Mouse (Mus musculus) megakaryocyte-erythroid progenitor cell, adult 5-6 weeks (primary cell): ENCODE measurements around the gene Tfcp2l1. TPM values are rescaled to one million over a fixed set of nuclear protein-coding genes. Genes with fewer than 3 reads are reported as not detected.

ENCODE experiments used
- ATAC-seq: replicated peaks from 2 replicates; pipeline ENCODE4 v1.8.0; 2016; ENCODE audit warnings: mild to moderate bottlenecking, inconsistent platforms; ENCODE audit not compliant: severe bottlenecking, poor library complexity, low FRiP score, low TSS enrichment
- total RNA-seq, 2 experiments: library from RNA; stranded (forward) in 1 of 2; stranded (reverse) in 1 of 2; fragments of 200-1000, 215-1000 nt in 1 of 2; fragments of >200 nt in 1 of 2; fragmentation: Nextera tagmentation in 1 of 2; gene quantifications; 2 replicates each; pipeline ENCODE4 v1.2.3; 2014 to 2017

Tfcp2l1 gene
- total RNA-seq, 2 experiments from 2014 or later = not detected

GRCm38 (mm10) chr1:118649933-118650770 lies 22.4 kb downstream of the Tfcp2l1 start:
- no peak for ATAC-seq

- ATAC-seq = no peak
Observed at GRCm38 (mm10) chr1:118650771-118651080, 23.0 kb downstream of the Tfcp2l1 start.

- no peak for ATAC-seq
Observed at GRCm38 (mm10) chr1:118658716-118659115, 31.0 kb downstream of the Tfcp2l1 start.

GRCm38 (mm10) chr1:118660880-118661465 lies 33.2 kb downstream of the Tfcp2l1 start:
- no peak for ATAC-seq

GRCm38 (mm10) chr1:118663062-118663461 lies 35.3 kb downstream of the Tfcp2l1 start:
- ATAC-seq = no peak

- ATAC-seq = no peak
Observed at GRCm38 (mm10) chr1:118667536-118667935, 39.8 kb downstream of the Tfcp2l1 start.

- ATAC-seq = no peak
Observed at GRCm38 (mm10) chr1:118672196-118672595, 44.5 kb downstream of the Tfcp2l1 start.

GRCm38 (mm10) chr1:118674176-118674575 lies 46.4 kb downstream of the Tfcp2l1 start:
- no peak for ATAC-seq

- no peak for ATAC-seq
Observed at GRCm38 (mm10) chr1:118681980-118682379, 54.2 kb downstream of the Tfcp2l1 start.

- ATAC-seq = no peak
Observed at GRCm38 (mm10) chr1:118683686-118684085, 55.9 kb downstream of the Tfcp2l1 start.

GRCm38 (mm10) chr1:118687726-118688125 lies 60.0 kb downstream of the Tfcp2l1 start:
- no peak for ATAC-seq

- no peak for ATAC-seq
Observed at GRCm38 (mm10) chr1:118689830-118690229, 62.1 kb downstream of the Tfcp2l1 start.

- no peak for ATAC-seq
Observed at GRCm38 (mm10) chr1:118694436-118694835, 66.7 kb downstream of the Tfcp2l1 start.

- ATAC-seq = no peak
Observed at GRCm38 (mm10) chr1:118697906-118698305, 70.2 kb downstream of the Tfcp2l1 start.

- ATAC-seq = no peak
Observed at GRCm38 (mm10) chr1:118699118-118699890, 71.6 kb downstream of the Tfcp2l1 start.

GRCm38 (mm10) chr1:118699961-118700360 lies 72.2 kb downstream of the Tfcp2l1 start:
- ATAC-seq = no peak

- no peak for ATAC-seq
Observed at GRCm38 (mm10) chr1:118711606-118712005, 83.9 kb downstream of the Tfcp2l1 start.

GRCm38 (mm10) chr1:118716225-118716624 lies 88.5 kb downstream of the Tfcp2l1 start:
- ATAC-seq = no peak

- no peak for ATAC-seq
Observed at GRCm38 (mm10) chr1:118718055-118718454, 90.3 kb downstream of the Tfcp2l1 start.

GRCm38 (mm10) chr1:118719699-118720098 lies 92.0 kb downstream of the Tfcp2l1 start:
- no peak for ATAC-seq
